Mouse (Mus musculus) E14TG2a.4 (cell line): ENCODE data around the gene Rpp25l.

Experiments used
- CTCF ChIP-seq: conservative IDR thresholded peaks from 2 replicates; pipeline ENCODE4 v1.5.1; 2014; ENCODE audit warnings: low read length
- NANOG ChIP-seq: IDR thresholded peaks from 2 replicates; pipeline ENCODE4 v1.6.1; 2014; ENCODE audit warnings: borderline replicate concordance, low read length, mixed read lengths

GRCm38 (mm10) chr4:41665009-41665675 lies 48.2 kb downstream of the Rpp25l start:
- no peak for TF ChIP-seq CTCF
- TF ChIP-seq NANOG, result no peak
